Mouse (Mus musculus): ENCODE measurements around the gene Man1a2.

DNA sequence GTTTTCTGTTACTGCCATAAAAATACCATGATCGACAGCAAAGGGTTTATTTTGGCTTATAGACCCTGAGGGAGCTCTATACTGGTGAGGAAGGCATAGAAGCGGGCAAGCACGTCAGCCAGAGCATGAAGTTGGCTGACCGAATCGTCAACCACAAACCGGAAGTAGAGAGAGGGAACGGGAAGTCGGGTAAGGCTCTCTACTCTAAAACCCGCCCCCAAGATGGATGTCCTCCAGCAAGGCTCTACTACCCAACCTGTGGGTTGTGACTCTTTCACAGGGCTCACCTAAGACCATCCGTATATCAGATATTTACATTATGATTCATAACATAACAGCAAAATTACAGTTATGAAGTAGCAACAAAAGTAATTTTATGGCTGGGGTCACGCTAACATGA, 46.6 kb upstream of the Man1a2 start:
- TF ChIP-seq CTCF (IDR thresholded peaks at IDR 0.05; ENCODE audit: borderline replicate concordance, control insufficient read depth, extremely low read depth, insufficient read depth, low read length, poor library complexity) (no peak), POLR2A (IDR thresholded peaks at IDR 0.05; ENCODE audit: control insufficient read depth, extremely low read depth, insufficient read depth, low read length, poor library complexity) (no peak)
